Mouse (Mus musculus): ENCODE data around the gene Gnat1.
A peak's percentile ranks its signal among the peaks of the same experiment; 100 is the strongest.

The Gnat1 gene

GRCm38 (mm10) chr9:107674609-107675429 lies 4.7 kb downstream of the Gnat1 start:
- no peak for DNase-seq (ENCODE audit: low spot score)

GRCm38 (mm10) chr9:107670259-107670658 lies 9.3 kb downstream of the Gnat1 start:
- no peak for DNase-seq (ENCODE audit: low spot score)

GRCm38 (mm10) chr9:107669480-107669945 lies 10.0 kb downstream of the Gnat1 start, which contains the start of gene Slc38a3:
Gene Slc38a3, minus strand, starts transcription at chr9:107669530.
- no peak for DNase-seq (ENCODE audit: low spot score)

- DNase-seq (ENCODE audit: low spot score), result no peak
Measured at GRCm38 (mm10) chr9:107668916-107669315, 10.6 kb downstream of the Gnat1 start.

GRCm38 (mm10) chr9:107668011-107668410 lies 11.5 kb downstream of the Gnat1 start:
- DNase-seq (ENCODE audit: low spot score), result no peak

- peak; percentile 63 for DNase-seq (ENCODE audit: low spot score)
Measured at GRCm38 (mm10) chr9:107667219-107667618, 12.3 kb downstream of the Gnat1 start.

- DNase-seq (ENCODE audit: low spot score), result no peak
Measured at GRCm38 (mm10) chr9:107666751-107667205, 12.7 kb downstream of the Gnat1 start.

- no peak for DNase-seq (ENCODE audit: low spot score)
Measured at GRCm38 (mm10) chr9:107665308-107665707, 14.2 kb downstream of the Gnat1 start.

GRCm38 (mm10) chr9:107663525-107663924 lies 16.0 kb downstream of the Gnat1 start:
- no peak for DNase-seq (ENCODE audit: low spot score)

GRCm38 (mm10) chr9:107662342-107662741 lies 17.2 kb downstream of the Gnat1 start:
- DNase-seq (ENCODE audit: low spot score), result no peak

GRCm38 (mm10) chr9:107660777-107661176 lies 18.7 kb downstream of the Gnat1 start:
- no peak for DNase-seq (ENCODE audit: low spot score)

GRCm38 (mm10) chr9:107659961-107660360 lies 19.6 kb downstream of the Gnat1 start:
- DNase-seq (ENCODE audit: low spot score), result no peak

GRCm38 (mm10) chr9:107659551-107659950 lies 20.0 kb downstream of the Gnat1 start:
- DNase-seq (ENCODE audit: low spot score), result no peak

- DNase-seq (ENCODE audit: low spot score), result peak; percentile 67
Measured at GRCm38 (mm10) chr9:107658096-107658495, 21.4 kb downstream of the Gnat1 start.

- DNase-seq (ENCODE audit: low spot score), result no peak
Measured at GRCm38 (mm10) chr9:107657144-107657543, 22.4 kb downstream of the Gnat1 start.

- no peak for DNase-seq (ENCODE audit: low spot score)
Measured at GRCm38 (mm10) chr9:107654585-107654984, 24.9 kb downstream of the Gnat1 start.

GRCm38 (mm10) chr9:107653474-107653873 lies 26.0 kb downstream of the Gnat1 start:
- DNase-seq (ENCODE audit: low spot score), result no peak

GRCm38 (mm10) chr9:107650708-107651481 lies 28.6 kb downstream of the Gnat1 start:
- no peak for DNase-seq (ENCODE audit: low spot score)

- no peak for DNase-seq (ENCODE audit: low spot score)
Measured at GRCm38 (mm10) chr9:107650225-107650624, 29.3 kb downstream of the Gnat1 start.

GRCm38 (mm10) chr9:107648767-107649166 lies 30.7 kb downstream of the Gnat1 start:
- DNase-seq (ENCODE audit: low spot score), result no peak

GRCm38 (mm10) chr9:107646975-107647374 lies 32.5 kb downstream of the Gnat1 start:
- no peak for DNase-seq (ENCODE audit: low spot score)

GRCm38 (mm10) chr9:107645577-107645976 lies 33.9 kb downstream of the Gnat1 start:
- DNase-seq (ENCODE audit: low spot score), result peak; percentile 47

- no peak for DNase-seq (ENCODE audit: low spot score)
Measured at GRCm38 (mm10) chr9:107645153-107645510, 34.4 kb downstream of the Gnat1 start.
